Mouse (Mus musculus): ENCODE measurements at regions not wholly inside any gene's neighbourhood (a gene's known extent, or its start where the extent isn't known, plus 50 kb on each side); places are given as distances from the start of the nearest gene placed in this dataset.

DNA sequence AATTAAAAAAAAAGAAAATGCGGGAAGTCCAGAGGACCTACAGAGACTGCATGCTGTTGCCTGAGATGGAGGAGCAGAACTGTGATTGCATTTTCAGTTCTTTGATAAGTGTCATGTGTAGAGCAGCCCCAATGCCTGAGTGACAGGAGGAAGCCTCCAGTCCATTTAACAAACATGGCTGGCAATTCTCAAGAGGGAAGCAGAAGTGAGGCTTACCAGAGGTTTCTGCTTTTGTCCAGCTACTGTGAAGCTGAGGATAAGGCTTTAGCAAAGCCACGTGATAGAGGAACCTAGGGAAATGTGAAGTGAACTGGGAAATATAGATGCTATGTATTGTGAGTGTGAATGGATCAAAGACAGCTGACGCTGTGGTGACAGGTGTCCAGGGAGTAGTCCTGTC, 56.6 kb downstream of the Sucnr1 start:
- no peak for DNase-seq

DNA sequence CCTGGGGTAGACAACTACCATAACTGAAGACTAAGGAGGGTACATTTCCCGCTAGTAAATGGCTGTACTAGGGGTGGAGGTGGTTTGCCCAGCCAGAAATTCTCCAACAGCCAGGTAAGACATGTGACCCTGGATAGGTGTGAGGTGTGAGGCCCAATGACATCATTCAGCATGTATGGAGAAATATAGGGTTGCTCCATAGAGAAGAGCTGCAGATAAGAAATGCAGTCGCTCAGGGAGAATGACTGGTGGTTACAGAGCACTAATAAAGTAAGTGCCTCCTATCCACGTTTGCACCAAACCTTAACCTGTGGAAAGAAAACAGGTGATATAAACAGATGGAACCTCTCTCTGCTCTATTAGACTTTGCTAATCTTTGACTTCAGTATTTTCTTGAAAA, 78.2 kb downstream of the Sucnr1 start:
- DNase-seq, result no peak

DNA sequence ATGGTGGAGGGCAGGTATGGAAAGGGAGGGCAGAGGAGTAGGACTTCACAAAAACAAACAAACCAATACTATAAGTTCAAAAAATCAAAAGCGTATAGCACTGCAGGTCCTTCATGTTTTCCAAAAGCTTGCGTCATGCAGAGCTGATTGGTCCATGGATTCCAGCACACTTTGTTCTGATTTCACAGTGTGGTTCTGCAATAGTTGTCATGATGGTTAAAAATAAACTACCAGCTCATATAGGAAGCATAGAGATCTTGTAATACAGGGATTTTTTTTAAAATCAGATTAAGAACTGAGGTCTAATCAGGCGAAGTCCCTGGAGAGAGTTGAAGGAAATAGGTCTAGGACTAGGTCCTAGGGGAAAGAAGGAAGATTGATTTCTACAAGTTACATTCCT, 86.0 kb downstream of the Sucnr1 start:
- DNase-seq, result no peak

DNA sequence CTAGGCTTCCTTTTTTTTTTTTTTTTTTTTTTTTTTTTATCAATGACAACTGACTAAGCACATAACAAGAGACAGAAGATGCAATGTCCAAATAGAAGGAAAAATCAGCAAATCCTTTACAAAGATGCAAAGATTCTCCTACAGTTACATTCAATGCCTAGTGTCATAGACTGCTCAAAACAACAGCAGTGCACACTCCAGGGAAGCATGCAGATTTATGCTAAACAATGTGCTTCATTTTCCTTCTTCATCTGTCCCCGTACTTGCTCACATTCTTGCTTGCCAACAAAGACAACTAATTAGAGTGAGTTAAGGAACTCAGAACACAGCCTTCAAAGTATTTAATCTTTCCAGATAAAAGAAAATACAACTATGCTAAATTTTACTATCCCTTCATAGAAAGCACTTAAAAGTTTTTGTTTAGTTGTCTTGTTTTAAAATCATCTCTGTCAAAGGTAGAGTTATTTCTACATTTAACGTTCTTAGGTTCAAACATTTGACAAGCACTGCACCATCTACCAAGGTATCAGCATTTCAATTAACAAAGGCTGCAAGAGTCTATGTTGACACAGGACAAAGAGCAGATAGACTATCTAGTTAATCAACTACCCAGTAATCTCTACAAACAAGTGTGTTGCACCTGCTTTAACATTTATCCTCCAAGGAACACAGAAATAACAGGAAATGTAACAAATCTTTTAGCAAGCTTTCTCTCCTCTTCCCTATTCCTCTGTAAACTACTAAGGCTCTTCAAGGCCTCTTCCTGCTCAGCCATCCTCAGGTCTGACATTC, 86.7 kb downstream of the Sucnr1 start:
- DNase-seq, result no peak

DNA sequence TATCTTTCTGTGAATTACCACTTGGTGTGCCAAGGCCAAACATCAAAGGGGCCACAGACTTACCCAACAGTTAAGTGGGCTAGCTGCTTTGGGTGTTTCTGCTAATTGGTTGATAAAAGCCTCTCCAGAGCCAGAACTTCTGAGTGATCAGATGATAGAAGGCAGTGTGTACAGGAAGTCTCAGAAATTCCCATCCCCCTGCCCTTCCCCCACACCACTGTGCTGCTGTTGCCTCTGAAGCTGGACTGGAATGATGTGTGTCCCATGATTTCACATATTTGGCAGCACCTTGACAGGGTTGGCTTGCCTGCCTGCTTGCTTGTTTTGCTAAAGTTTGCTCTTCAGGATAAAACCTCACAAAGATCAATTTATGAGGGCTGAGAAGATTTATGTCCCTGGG, 87.9 kb downstream of the Sucnr1 start:
- DNase-seq, result peak; percentile 11

DNA sequence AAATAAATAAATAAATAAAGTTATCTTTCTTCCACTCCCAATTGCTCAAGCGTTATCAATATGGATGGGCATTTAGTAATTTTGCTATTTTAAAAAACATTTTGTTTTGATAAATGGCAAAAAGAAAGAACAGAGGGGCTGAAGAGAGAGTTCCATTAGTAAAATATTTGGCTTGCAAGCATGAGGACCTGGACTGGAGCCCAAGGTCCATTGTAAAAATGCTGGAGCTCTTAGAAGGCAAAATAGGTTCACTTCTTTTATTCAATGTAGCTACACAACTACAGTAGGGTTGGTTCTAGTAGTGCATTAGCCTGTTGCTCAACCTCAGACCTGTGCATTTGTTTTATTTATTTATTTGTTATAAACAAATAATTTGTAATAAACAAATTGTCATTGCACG, 102.8 kb downstream of the Sucnr1 start:
- no peak for DNase-seq

DNA sequence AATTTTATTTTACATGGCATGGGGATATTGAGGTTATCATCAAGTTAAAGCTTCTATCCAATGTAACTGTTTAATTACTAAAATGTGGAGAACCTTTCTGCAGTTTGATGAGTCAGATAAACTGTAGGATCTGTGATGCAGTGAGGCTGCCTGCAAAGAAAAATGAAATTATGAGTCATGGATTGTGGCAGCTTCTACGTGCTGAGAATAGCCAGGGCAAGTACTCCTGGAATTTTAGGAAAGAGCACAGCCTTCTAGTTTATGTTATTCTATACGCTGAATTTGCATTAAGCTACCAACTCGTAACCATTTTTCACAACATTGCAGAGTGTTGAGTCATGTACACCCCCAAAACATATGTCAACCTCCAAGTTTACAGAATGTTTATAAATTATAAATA, 114.4 kb downstream of the Sucnr1 start:
- no peak for DNase-seq

DNA sequence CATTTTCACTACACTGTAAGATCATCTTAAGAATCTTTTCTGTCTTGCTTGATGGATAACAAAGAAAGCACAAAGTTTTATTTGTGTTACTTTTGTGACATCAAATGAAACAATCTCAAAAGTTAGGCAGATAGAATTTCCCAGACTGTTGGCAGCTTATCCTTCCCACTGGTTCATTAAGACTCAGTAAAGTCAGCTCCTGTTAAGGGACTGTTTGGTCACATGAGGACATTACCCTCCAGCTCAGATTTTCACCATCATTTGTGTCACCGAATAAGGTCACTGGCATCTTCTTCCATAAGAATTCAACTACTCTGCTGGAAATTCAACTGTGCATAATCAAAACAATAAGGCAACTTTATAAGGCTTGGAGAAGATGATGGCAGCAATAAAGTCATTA, 126.3 kb downstream of the Sucnr1 start:
- DNase-seq, result no peak

DNA sequence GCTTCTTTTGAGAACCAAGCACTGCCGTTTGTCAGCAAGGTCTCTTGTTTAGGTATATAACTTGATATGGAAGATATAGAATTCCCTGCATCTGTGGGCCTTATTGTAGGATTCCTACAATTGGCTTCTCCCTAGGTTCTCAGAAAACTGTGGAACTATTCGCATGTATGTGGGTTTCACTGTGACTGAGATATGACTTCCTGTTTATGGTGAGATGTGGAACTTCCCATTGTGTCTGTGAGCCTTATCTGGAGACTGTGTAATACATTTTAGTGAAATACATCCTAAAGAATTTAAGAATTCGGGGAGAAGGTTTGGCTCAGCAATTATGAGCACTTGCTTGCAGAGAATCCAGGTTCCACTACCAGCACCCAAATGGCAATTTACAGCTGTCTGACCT, 137.3 kb downstream of the Sucnr1 start:
- DNase-seq, result no peak

DNA sequence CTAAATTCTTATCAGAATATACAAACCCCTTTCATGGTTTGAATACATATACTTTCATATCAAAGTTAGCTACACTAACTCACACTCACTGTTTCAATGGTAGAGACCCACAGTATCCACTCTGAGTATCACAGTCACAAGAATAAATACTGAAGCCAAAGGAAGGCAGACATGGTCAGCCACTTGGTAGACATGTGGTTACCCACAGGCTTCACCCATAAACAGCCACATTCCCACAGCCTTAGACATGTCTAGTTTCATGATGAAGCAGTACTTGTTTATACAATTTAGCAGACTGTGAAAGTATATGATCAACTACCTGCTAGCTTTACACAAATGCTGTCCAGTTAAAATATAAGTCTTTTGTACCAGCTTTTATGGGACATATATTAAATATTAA, 159.0 kb downstream of the Sucnr1 start:
- no peak for DNase-seq

DNA sequence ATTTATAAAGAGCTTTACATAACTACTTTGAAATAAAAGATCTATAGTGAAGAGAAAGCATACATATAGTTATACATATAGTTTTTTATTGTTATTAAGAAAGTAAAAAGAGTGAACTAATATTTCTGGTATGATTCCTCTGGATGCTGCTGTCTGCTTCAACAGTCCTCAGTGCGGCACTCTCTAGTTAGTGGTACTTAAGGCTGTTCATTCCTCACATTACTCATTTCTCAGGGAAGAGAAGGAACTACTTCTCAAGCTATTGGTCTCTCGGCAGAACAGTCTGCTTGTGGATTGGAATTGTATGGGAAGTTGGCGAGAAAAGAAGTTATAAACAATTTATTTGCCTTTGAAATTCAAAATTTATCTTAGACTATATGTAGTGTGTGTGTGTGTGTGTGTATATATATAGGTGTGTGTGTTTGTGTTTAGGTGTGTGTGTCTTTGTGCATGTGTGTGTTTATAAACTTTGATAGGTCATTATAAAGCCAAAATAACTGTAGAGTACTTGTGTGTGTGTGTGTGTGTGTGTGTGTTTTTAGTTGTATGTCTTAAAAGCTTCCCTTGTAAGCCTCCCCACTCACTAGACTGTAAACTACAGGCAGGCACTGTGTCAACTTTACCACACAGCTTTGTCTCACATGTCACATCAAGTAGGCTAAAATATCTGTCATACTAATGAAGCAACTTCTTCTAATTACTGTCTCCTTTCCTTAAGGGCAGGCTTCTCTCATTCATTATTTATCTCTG, 185.2 kb downstream of the Sucnr1 start:
- no peak for DNase-seq

DNA sequence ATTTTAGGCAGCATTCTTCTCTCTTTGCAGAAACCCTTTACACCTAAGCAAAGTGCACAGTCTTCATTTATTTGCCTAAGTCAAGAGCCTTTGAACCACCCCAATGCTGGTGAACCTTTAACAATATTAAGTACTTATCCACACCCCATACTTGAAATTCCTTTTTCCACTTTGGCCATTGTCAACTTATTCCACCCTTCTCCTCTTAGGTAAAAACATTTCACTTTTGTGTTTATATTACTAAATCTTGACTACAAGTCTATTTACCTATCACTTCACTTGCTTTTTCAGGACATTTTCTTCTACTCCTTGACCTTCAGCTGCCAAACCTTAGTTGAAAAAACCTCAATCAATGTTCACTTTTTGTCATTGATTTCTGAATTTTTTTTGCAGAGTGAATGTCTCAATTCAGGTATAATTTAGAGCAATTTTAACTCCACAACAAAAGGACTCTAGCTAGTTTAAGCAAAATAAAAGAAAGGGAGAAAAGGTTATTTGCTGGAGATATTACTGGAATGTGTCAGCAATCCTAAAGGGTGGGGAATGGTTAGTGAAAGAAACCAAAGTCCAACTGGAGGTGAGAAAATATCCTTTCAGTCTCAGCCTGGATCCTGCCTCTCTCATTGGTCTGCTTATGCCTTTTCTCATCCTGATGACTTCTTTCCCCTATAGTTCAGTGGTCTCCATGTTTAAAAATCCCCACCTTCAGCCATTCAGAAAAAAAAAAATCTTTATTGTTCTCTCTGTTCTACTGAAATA, 185.9 kb downstream of the Sucnr1 start:
- no peak for DNase-seq

DNA sequence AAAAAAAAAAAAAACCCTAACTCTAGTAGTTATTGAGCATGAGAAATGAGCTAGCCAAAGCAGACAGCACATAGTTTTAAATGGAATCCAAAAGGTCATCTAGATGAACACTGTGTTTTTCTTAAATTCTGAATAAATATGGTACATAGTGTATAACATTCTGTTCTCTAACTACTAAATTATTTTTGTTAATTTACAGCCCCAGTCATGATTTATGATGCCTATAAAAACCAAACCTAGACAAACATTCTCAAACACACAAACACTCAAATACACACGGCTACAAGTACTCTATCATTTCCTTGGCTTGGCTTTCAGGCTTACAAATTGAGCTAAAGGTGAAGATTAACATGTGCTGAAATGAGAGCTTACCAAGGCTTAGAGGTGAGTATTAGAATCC, 188.8 kb downstream of the Sucnr1 start:
- no peak for DNase-seq

DNA sequence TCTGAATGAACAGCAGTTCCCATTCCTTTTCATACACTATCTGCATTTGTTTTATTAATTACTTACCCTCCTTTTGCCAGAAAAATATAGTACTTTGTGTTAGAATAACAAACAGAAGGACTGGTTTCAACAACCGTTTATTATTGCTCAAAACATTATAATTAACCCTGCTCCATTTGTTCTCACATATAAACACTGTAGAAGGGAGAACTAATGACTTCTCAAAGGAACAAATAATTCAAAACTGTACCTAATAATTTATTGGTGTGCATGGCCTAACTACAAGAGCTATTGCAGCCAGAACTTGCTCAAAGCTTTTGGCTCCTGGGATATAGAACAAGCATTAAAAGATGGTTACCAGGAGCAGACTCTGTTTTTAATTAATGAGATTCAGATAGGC, 192.1 kb downstream of the Sucnr1 start:
- no peak for DNase-seq

DNA sequence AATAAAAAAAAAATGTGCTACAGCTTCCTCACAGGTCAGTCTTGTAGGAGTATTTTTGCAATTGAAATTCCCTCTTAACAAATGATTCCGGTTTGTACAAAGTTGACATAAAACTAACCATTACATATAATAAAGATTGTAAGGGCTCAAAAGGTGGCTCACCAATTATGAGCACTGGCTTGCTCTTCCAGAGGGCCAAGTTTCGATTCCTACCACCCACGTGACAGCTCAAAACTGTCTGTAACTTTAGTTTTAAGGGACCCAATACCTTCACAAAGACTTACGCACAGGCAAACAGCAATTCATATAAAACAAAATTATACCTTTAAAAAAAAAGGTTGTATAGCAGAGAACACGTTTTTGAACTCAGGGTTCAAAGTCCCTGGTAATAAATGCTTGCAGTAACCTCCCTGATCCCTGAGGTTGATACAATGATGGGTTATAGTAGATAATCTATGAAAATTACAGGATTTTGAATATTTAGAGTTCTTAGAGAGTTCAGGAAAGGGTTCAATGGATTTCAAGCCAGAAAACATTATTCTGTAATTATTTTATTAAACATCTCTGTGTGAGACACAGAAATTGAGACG, 193.7 kb downstream of the Sucnr1 start:
- no peak for DNase-seq

DNA sequence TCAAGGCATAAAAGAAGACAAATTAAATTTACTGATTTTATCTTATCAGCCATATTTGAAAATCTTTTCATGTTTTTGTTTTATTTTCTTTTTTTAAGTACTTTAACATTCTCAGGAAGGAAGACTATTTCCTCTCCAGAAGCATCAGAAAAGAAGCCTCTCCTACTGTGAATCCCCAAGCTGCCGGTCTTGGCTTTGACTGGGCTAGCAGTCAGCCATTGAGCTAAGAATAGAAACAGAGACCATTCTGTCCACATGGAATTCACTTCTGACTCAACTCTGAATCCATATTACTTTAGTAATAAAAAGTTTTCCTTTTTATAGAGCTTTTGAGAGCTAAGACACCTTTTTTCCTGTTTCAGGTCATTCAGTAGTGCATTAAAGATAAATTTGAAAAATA, 194.8 kb upstream of the Mbnl1 start:
- DNase-seq, result no peak

DNA sequence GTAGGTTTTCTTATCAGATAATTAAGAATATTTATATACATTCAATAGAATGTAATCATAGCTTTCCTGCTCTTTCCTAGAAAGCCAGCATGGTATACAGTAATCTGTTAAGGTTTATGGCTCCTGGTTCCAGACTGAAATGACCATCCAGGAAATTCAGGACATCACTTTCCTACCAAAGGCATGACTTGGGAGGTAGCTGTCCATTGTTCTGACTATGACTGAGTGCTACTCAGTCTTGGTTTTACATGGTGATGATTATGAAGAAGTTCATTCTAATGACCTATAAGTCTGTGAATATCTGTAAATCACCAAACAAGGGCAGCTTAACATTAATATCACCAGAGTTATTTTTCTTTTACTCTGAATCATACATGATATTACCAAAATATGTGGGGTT, 191.4 kb upstream of the Mbnl1 start:
- DNase-seq, result no peak

DNA sequence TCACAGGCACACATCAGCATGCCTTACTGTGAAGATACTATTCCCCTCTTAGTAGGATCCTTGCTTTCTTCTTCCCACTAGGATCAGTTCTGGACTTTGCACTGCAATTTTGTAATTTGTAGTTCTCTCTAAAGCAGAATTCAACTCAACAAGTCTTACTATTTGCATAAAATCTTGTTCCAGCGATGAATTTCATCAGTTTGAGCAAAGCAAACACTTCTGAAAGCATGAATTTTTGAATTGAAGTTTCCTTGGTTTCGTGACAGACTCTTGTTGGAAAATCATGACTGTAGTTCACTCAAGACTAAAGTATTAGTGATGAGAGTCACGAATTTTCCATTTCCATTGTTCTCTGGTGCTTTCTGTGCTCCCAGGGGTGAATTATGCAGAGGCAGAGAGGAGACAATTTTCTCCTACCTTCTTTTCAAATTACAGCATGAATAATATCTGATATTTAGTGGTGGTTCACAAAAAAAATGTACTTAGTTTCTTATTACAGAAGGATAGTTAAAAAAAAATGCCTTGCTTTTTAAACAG, 190.6 kb upstream of the Mbnl1 start:
- DNase-seq, result no peak

DNA sequence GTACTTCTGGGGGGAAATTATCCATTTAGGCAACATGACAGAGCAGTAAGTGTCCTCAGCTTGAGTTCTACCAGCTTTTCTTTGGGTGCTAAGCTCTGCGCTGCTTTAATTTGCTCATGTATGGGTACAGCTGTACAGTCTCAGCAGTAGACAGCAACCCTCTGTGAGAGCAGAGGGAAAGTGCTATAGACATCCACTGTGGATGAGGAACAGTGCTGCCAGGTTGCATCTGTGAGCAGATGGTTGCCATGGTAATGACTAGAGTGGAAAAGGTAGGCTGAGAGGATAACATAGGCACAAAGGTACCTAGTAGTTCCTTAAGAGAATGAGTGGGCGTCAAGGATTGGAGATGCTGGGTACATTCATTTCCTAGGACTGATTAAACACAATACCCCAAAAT, 180.5 kb upstream of the Mbnl1 start:
- DNase-seq, result no peak

DNA sequence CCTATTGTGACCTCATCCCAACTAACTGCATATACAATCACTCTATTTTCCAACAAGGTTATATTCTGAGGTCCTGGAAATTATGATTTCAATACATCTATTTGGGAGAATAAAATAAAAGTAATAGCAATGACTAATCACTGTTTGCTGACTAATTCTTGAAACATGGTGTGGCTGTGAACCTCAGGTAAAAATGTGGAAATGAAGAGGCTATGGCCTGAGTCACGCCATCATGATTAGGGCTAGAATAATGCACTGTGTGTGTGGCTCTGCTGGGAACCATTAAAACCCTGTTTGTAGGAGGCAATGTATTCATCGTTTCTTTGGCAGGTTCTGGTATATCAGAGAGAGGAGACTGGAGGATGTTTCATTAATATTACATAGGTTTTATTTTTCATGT, 179.7 kb upstream of the Mbnl1 start:
- no peak for DNase-seq

DNA sequence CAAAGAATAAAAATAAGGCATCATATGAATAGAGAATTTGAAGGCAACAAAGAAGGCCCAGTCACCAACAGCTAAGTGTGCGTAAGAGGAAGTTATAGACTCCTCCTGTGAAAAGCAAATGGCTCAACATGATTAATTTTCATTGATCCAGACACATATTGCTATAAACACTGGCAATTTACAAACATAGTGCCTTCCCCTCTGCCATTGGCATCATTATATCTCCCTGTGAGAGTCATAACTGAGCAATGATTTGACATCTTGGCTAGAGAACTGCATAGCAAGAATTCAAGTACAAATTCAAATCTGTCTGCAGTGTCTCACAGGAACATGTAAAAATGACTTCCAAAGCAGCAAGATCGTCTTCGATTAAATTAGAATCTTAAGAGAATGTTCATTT, 167.2 kb upstream of the Mbnl1 start:
- DNase-seq, result no peak

DNA sequence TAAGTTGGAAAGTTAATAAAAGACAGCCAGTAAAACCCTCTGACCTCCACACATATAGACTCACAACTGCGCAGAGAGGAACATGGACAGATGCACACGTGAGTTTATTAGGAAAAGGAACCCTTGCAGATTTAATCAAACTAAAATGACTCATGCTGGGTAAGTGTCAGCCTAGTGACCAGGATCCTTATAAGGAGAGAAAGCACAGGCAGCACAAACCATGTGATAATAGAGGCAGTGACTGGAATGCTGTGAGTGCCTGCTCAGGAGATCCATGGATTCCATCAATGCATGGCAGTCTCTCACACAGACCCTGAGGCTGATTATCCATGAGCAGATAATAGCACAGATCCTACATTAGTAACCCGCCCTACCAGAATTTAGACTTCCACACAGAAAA, 162.2 kb upstream of the Mbnl1 start:
- no peak for DNase-seq

DNA sequence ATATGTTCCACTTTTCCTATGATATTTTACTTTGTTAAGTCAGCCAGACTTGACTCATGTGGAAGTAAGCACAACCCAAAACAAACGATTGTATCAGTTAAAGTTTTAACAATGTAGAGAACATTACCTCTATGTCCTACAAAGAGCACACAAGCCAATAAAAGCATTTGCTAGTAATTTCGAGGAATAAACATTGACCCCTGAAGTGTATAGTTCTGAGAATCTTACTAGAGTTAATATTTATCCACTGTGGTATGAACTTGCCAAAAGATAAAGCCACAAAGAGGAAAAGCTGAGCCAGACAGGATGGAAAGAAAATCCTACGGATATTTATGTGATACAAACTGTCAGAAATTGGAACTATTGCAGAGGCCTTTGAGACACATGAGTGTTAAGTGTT, 161.5 kb upstream of the Mbnl1 start:
- DNase-seq, result no peak

All from kidney, postnatal 10 days (tissue).